Mouse (Mus musculus) right cerebral cortex, postnatal 25 days (tissue): Measurements from ENCODE around the gene Nme6.
A peak's percentile ranks its signal among the peaks of the same experiment; 100 is the strongest.
"Not testable (repeated sequence)": the region's sequence is repeated elsewhere in the genome, so short reads cannot be mapped to it uniquely, and the experiment has no call there.

ENCODE experiments used
- DNase-seq: peaks from one replicate; pipeline ENCODE4 v3.0.0; 2022

Gene Nme6

DNA sequence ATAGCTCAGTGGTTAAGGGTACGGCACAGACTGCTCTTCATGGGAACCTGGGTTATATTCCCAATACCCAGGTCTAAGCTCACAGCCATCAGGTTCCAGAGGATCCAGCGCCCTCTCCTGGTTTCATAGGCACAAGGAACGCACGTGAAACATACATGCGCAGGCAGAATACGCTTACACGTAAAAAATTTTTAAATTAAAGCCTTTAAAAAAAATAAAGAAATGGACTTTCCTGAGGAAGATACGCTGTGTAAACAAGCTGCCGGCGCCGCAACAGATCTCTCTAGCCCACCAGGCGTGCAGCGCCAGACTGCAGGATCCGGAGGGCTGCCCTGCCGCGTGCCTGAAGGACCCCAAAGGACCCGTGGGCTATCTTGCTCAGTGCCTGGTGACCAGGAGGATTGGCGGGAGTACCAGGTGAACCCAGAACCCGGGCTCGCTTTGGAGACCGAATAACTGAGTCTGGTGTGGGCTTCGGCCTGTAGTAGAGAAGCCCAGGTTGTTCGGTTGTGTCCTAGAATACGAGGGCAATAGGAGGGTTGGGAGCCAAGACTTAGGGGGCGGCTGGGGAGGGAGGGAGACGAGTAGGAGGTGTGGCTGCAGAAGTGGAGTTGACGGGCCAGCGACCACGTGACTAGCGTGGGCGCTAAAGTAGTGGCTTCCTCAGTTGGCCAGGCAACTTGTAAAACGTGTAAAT is at the start of gene Nme6:
TSS of gene Nme6 (plus strand) at position 359 of the 697 bp plus-strand sequence.
- DNase-seq: peak; percentile 83

GRCm38 (mm10) chr9:109790570-109790969 is 42.0 kb upstream of the Nme6 start, which contains the start of gene Fbxw27:
Gene Fbxw27 (minus strand): TSS chr9:109790670.
- DNase-seq: not testable (repeated sequence)

DNA sequence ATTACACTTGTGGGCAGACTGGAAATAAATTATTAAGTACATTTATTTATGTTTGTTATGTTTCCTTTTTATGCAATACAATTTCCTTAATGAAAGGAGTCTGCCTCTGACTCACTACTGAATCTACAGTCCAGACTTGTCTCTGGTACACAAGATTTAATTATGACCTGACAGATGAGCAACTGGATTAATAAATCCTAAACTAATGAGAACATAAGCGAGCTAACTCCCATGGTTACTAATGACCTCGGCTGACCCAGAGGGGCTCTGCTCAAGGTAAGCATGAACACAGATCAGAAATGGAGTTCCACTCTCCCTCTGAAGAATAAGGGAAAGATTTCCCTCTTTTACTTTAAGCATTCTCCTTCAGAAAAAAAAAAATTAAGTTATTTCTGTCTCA is 37.3 kb upstream of the Nme6 start:
- DNase-seq: no peak

DNA sequence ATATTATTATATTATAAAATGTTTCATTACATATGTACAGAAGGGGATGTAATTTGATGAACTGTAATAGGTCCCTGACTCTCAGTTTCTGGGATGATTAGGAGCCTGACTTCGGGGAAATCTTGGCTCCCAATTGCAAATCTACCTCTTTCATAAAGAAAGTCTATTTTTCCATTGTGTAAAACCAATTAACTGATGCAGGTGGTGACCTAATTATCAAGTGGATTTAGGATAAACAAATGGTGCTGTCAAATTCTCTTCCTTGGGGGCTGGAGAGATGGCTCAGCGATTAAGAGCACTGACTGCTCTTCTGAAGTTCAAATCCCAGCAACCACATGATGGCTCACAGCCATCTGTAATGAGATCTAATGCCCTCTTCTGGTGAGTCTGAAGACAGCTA is 36.7 kb upstream of the Nme6 start:
- no peak for DNase-seq

GRCm38 (mm10) chr9:109798051-109798450 is 34.5 kb upstream of the Nme6 start:
- DNase-seq: no peak

DNA sequence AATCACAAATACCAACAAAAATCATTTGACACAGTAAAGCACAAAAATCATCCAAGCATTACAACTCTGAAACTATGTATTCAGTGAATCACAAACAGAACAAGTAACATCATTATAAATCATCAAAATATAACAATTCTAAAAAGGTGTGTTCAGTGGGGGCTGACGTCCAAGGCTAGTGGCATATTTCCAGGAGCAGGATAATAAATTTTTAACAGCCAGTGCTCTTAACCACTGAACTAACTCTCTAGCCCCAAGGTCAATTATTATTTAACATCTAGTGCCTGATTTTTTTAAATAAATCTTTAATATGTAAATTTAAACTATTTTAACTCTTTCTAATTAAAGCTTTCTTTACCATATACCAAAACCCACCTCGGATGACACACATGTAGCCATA is 27.0 kb upstream of the Nme6 start:
- not testable (repeated sequence) for DNase-seq

- DNase-seq: no peak
Measured at GRCm38 (mm10) chr9:109806260-109806659, 26.3 kb upstream of the Nme6 start.

DNA sequence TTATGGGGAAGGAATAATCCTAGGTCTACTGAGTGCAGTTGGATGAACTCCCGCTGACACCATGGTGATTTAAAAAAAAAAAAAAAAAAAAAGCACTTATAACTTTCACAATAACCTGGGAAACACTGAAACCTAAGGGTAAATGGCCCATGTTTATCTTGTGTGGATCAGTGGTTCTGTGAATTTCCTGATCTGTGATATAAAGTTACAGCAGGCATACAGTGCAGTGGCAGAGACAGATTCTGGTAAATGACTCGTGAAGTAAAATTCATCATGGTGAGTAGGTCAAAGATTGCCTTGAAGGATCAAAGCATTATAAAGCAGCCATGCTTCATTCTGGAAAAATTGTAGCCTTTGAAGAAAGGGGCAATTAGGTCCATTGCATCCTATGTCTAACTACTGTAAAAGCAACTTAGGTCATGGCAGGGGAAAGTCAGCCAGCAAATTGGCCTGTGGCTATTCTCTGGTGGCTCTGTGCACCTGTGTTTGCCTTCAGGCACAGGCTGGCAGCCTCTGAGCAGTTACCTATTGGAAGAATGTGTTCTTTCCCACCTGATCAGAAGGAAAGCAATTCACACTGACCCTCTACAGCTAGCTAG is 25.8 kb upstream of the Nme6 start:
- DNase-seq: no peak

GRCm38 (mm10) chr9:109807898-109808297 is 24.7 kb upstream of the Nme6 start:
- no peak for DNase-seq

DNA sequence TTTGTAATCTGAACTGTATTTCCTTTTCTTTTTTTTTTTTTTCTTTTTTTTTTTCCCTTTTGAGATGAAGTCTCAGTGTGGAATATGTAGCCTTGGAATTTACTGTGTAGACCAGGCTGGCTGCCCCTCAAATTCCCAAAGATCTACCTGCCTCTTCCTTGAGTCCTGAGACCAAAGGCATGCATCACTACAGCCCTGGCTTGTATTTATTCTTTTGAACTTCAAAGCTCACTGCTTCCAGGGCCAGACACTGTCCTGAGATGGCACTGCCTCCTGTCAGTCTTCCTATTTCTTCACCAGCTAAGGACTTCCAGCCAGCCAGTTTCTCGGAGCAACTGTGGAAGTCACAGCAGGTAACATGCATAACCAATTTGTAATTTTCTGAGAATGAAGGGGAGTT is 20.6 kb upstream of the Nme6 start, which contains the start of gene Spink8:
TSS of gene Spink8 (plus strand) at position 301 of the 400 bp plus-strand sequence.
- no peak for DNase-seq

DNA sequence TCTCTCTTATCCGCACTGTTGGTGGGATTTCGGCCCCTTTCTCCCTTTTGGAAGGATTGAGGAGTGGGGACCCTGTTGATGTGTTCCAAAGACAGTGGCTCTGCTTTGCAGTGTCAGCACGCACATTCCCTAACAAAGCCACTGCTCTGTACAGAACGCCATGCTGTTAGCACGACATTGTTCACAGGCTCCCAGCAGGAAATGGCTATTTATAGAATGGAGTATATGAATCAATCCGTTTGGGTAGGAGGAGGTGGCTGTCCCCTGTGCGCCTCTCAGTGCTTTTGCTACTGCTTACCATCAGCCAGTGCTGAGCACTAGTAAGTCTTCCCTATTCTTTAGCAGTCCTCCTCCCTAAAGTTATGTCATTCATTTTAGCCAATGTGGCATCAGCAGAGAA is 19.1 kb upstream of the Nme6 start:
- no peak for DNase-seq

DNA sequence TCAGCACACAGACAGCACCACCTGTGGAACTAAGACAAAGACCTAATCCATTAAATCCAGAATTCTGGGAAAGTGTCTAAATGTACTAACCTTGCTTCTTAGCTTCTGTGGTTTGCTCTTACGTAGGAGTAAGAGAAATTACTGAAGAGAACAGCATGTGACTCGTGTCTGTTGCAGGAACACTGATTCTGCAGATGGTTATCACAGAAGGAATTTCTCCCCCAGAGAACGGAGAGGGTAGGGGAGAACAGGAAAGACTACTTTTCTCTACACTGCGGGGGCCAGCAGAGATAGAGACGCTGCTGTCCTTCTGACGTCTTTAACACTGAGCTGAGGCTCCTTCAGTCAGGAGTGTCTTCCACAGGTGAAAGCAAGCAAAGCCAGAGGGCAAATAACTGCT is 16.2 kb upstream of the Nme6 start:
- DNase-seq: no peak

DNA sequence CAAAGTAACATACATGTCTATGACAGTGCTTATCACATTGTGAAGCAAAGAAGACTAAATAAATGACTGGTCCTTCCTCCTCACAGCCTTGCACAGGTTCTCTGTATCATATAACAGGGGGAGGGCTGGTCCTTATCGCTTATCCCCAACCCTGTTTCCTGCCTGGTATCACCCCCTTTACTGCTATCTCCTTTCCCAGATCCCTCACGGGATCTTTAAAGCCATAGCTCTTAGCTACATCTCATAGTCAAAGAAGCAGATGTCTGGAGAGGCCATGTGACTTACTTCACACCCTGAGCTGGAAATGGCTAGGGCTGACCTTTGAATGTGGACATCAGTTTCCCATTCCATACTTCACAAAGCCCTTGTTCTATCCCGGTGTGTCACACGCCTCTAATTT is 6.8 kb upstream of the Nme6 start:
- DNase-seq: no peak

DNA sequence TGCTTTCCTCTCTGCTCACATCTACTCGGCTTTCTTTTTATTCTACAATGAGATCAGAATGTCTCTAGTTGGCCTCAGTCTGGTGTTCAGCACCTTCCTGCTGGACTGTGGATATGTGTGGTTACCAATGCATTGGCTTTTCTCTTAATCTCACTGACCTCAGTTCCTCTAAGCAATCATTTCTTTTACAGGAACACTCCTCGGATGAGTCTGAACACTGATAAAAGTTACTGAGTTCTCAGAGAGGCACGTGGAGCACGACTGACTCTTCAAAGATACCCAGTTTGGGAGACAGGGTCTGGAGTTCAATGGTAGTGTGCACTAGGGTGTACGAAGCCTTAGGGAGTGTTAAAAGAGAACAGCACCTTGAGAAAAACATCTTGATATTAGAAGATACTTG is 6.4 kb upstream of the Nme6 start:
- DNase-seq: no peak

DNA sequence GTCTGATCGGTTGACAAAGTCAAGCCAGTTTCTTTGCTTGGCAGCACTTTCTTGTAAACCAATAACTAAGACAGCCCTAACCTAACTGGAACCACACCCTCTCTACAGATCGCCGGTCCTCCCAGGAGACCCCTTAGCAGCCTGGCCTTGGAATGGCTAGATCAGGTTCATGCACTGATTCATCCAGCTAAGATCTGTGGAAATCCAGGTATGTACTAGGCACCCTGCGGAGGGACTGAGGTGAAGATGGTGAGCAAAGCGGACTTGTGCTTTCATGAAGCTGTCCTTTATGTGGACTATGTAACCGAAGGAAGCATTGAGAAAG is 501 bp downstream of the Nme6 start:
- DNase-seq: no peak

DNA sequence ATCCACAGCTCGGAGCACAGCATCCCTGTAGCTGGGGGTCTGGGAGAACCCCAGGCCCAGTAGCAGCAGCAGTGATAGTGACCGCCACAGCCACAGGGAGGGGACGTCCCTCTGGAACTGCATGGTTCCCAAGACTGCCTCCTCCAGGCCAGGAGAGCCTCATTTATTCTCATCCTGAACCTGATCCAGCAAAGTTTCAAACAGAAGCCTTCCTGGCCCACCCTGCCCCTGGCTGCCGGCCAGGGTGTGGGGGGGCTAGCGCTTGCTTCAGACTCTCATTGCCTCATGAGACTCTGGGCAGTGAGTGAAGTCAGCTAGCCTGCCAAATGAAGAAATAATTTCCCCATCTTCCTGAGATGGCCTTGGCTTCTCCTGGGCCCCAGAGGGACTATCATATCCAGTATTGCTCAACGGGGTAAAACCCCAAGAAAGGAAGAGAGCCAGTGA is 16.8 kb downstream of the Nme6 start, which contains the start of gene Camp:
TSS of gene Camp (minus strand) at position 306 of the 447 bp plus-strand sequence.
- no peak for DNase-seq

DNA sequence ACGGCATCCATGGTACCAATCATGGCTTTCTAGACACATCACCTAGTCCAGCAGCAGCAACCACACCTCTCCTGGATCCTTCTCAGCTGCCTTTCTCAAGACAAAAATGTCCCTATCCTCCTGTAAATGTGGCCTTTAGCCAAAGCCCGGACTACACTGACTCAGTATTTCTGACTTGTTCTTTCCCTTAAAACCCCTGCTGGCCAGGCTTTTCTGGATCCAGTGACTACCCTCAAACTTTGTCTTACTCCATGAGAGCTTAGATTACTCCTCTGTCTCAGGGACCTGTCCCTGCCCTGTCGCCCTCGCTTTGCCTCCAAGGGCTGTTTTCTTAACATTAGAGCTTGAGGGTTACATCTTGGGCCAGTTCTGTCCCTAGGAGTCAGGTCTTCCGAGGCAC is 17.6 kb downstream of the Nme6 start:
- DNase-seq: no peak

DNA sequence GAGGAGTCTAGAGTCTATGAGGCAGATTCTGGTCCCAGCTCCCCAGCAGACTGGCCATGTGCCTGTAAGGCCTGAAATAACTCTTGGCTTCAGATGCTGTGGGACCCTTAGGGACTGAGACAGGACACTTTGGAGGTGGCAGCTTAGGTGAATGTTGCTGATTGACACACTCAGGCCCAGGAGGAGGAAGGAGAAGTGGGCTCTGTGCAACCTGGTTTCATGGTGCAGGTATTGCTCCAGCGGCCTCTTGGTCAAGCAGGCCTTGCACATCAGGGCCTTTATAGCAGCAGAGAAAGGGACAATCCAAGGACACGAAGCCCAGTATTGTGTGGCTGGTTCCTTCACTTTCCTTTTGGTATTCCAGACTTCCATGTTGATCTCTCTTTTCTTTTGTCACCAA is 21.8 kb downstream of the Nme6 start:
- DNase-seq: no peak

DNA sequence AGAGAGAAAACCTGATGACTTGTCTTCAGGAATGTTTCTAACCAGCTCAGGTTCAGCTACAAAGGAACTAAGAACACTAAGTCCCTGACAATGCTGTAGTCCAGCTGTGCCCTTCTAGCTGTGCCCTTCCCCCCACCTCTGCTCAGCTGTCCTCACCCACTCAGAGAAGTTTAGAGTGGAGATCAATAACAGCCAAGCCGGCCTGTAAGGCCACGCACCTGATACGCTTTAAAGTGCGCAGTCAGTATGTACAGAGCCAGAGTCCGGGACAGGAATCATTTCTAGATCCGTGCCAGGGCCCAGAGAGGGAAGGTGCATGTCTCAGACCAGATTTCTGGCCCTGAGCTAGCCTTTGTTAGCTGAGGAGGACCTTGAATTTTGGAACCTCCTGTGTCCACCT is 23.4 kb downstream of the Nme6 start:
- DNase-seq: no peak

DNA sequence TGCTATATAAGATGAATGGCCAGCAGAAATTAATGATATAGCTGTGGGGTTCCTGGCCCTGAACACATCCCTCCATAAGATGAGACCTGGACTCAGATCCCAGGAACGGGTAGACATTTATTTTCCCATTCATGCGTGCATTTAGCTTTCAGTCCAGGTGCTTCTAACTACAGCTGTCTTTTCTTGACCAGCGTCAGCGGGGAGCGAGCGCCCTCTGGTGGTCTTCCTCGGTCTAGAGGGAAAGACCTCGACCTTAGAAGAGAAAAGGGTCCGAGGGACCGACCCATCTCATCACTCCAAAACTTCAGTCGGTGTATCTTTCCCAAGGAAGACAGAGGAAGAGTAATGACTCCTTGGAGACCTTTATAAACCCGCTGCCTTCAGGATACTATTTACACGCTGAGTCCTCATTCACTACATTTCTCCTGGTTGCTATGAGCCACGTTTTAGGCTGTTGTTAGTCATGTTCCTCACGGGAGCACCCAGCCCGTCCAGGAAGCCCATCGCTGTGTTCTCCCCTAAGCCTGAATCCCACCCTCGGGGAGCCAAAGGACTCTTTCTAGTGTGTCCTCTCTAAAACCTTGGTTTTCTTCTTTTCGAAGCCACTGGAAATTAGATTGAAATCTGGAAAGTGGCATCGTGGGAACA is 30.0 kb downstream of the Nme6 start:
- DNase-seq: peak; percentile 64

DNA sequence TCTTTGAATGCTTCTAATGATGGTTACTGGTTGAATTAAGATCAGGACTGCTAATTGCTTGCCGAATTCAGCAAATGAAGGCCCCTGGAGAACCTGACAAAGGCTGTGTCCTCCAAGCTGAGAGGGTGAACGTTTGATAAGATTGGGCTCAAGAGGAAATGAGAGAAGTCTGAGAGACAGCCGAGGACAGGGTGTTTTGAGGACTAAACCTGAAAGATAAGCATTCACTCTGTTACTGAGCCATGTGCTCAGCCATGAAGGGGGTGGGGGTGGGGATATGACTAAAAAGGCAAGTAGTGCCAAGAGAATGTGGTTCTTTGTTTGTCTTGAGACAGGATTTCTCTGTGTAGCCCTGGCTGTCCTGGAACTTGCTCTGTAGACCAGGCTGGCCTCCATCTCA is 30.5 kb downstream of the Nme6 start:
- no peak for DNase-seq

DNA sequence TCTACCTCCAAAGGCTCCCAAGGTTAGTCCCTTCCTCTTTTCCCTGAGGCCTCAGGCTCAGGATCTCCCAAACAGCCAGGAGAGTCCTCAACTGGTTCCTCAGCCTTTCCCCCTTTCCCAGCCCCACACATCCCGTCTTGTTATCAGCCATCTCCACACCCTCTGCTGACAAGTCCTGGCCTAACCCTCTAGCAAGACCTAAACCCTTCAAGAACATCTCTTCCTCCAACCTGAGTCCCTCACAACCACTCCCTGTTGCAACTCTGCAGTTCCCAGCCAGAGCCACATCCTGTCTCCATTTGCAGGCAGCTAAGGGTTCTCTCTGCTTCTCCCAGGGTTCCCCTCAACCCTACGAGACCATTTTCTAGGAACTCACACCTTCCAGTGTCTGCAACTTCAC is 33.7 kb downstream of the Nme6 start:
- no peak for DNase-seq

GRCm38 (mm10) chr9:109870983-109871572 is 38.5 kb downstream of the Nme6 start:
- no peak for DNase-seq
